Mouse (Mus musculus): ENCODE measurements around the gene Zfp853.

DNA sequence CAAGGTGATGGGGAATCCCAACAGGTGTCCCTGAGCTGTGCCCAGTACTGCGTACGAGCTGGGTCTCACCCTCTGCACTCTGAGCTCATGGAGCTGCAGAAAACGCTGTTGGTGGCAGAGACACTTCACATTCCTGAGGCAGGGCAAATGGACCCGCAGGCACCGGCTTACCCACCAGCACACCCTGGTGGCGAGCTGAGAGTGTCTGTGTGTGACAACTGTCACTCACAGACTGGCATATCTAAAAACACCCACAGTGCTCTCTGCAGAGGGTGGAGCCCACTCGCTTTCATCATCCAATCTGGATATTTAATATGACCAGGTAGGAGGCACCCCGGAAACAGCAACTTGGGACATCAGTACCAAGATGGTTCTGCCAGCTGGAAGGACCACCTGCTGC, 7.9 kb upstream of the Zfp853 start:
- TF ChIP-seq EP300 (IDR thresholded peaks at IDR 0.05) (no peak), CTCF (IDR thresholded peaks at IDR 0.05) (peak; percentile 69)

All from lung, postnatal 0 days (tissue).